Mouse (Mus musculus): ENCODE data around the gene Wwox. TPM values are rescaled to one million over a fixed set of nuclear protein-coding genes. Genes with fewer than 3 reads are reported as not detected.

The Wwox gene
- polyA plus RNA-seq, 1 experiment from 2014 or later, result 6.6 TPM

DNA sequence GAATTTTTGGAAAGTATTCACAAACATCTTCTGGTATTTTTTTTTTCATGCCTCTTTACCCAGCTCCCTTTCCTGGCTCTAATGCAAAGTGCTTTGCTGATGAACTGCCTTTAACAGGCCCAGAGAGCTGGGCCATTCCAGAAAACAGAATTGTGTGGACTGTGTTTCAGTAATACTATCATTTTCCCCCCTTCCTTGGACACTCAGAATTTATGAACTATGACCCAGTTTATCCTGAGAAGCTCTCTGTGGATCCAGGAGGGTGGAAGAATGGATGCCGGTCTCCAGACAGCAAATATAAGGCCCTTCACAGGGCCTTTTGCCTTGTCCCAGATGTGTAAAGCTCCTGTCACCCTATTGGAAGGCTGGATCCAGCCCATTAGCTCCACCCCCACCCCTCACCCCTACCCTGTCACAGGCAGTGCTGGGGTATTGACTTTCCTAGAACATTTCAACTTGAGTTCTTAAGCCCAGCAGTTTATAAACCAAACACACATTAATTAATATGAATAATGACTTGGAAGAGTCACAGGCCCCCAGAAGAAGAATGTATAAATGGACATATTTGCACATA is 332.9 kb downstream of the Wwox start:
- H3K27ac ChIP-seq, result no peak overlapping the region

GRCm38 (mm10) chr8:114773461-114774414 is 334.3 kb downstream of the Wwox start:
- 86% methylated on average over 19 of the region's 23 CpGs for WGBS (ENCODE audit: missing documents)
- Histone ChIP-seq H3K36me3 (ENCODE audit: inconsistent target) (no peaks in the 10 kb centered on the region), H3K79me2 (ENCODE audit: inconsistent target) (no peaks in the 10 kb centered on the region), H3K27ac (no peak overlapping the region), H3K4me3 (ENCODE audit: inconsistent target) (no peak overlapping the region)

More for the DNA sequence above, 332.9 kb downstream of the Wwox start:
- 100% methylated on average over 1 of the region's 1 CpGs for WGBS (ENCODE audit: missing documents)
- no peaks in the 10 kb centered on the region for H3K79me2 ChIP-seq (ENCODE audit: inconsistent target)
- no peak overlapping the region for H3K4me3 ChIP-seq (ENCODE audit: inconsistent target)
- H3K36me3 ChIP-seq (ENCODE audit: inconsistent target), result no peaks in the 10 kb centered on the region

- no peak overlapping the region for H3K4me3 ChIP-seq (ENCODE audit: inconsistent target)
- 95% methylated on average over 6 of the region's 6 CpGs for WGBS (ENCODE audit: missing documents)
- H3K36me3 ChIP-seq (ENCODE audit: inconsistent target), result no peaks in the 10 kb centered on the region
- no peak overlapping the region for H3K27ac ChIP-seq
- H3K79me2 ChIP-seq (ENCODE audit: inconsistent target), result no peaks in the 10 kb centered on the region
These were observed 334.9 kb downstream of the Wwox start for GRCm38 (mm10) chr8:114774415-114774775.

DNA sequence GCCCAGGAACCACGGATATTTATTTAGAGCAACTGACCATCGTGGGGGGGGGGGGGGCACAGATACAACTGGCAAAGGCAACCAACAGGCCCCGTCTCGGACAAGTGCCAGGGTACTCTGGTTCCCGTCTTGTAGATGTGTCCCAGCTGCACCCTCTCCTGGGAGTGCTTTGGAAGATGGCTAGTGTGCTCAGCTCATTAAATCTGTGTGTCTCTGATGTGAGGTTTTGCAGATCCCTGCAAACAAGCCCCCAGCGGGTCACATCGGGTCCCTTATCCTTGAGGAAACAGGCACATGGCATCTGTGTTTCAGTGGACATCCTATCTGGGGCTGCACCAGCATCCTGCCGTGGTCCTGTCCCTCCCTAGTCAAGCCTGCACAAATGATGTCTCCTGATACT is 336.1 kb downstream of the Wwox start:
- no peaks in the 10 kb centered on the region for H3K36me3 ChIP-seq (ENCODE audit: inconsistent target)
- no peaks in the 10 kb centered on the region for H3K79me2 ChIP-seq (ENCODE audit: inconsistent target)
- no peak overlapping the region for H3K27ac ChIP-seq
- H3K4me3 ChIP-seq (ENCODE audit: inconsistent target), result no peak overlapping the region
- WGBS (ENCODE audit: missing documents), result 90% methylated on average over 7 of the region's 8 CpGs

- Histone ChIP-seq H3K36me3 (ENCODE audit: inconsistent target) (no peaks in the 10 kb centered on the region), H3K79me2 (ENCODE audit: inconsistent target) (no peaks in the 10 kb centered on the region), H3K4me3 (ENCODE audit: inconsistent target) (no peak overlapping the region), H3K27ac (no peak overlapping the region)
- 96% methylated on average over 9 of the region's 9 CpGs for WGBS (ENCODE audit: missing documents)
These were observed 337.2 kb downstream of the Wwox start for GRCm38 (mm10) chr8:114776696-114777095.

- 78% methylated on average over 10 of the region's 10 CpGs for WGBS (ENCODE audit: missing documents)
- H3K36me3 ChIP-seq (ENCODE audit: inconsistent target), result no peaks in the 10 kb centered on the region
- no peak overlapping the region for H3K4me3 ChIP-seq (ENCODE audit: inconsistent target)
- H3K27ac ChIP-seq, result no peak overlapping the region
- H3K79me2 ChIP-seq (ENCODE audit: inconsistent target), result no peaks in the 10 kb centered on the region
These were observed 338.0 kb downstream of the Wwox start for GRCm38 (mm10) chr8:114777271-114777980.

DNA sequence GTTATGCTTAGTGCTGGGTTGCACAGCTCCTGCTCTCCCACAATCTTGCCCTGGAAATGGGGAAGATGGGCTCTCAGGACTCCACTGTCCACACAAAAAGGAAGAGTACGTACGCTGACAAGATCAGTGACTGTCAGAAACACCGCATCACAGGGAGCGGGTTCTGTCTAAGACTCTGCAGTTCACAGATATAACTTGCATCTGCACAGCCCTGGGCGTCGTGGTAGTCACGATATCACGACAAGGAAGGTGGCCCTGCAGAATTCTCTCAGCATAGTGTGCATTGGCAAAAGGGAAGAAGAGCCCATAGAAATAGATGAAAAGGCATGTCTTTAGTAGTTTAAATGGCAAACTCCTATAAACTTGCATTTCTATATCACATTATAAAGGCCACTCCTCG is 339.5 kb downstream of the Wwox start:
- H3K27ac ChIP-seq, result no peak overlapping the region
- no peak overlapping the region for H3K4me3 ChIP-seq (ENCODE audit: inconsistent target)
- WGBS (ENCODE audit: missing documents), result 94% methylated on average over 9 of the region's 9 CpGs
- no peaks in the 10 kb centered on the region for H3K79me2 ChIP-seq (ENCODE audit: inconsistent target)
- no peaks in the 10 kb centered on the region for H3K36me3 ChIP-seq (ENCODE audit: inconsistent target)

DNA sequence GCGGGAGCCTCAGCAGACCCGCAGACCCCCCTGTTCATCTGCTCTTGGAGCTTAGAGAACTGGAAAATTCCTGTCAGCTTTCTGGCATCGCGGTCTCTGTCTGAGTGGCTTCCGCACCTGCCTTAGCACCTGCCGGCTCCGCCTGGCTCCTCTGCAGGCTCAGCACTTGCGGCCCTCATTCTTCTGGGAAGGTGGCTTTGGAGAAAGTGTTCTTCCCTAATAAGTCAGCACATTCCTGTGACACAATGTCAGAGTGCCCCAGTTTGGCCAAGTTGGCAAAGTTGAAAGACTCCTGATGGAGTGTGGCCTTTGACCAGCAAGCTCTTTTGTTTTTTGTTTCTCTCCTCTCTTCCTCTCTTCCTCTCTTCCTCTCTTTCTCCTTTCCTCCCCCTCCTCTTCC is 343.9 kb downstream of the Wwox start:
- no peak overlapping the region for H3K27ac ChIP-seq
- no peaks in the 10 kb centered on the region for H3K79me2 ChIP-seq (ENCODE audit: inconsistent target)
- 94% methylated on average over 8 of the region's 8 CpGs for WGBS (ENCODE audit: missing documents)

GRCm38 (mm10) chr8:114785834-114786233 is 346.4 kb downstream of the Wwox start:
- 98% methylated on average over 11 of the region's 11 CpGs for WGBS (ENCODE audit: missing documents)
- no peaks in the 10 kb centered on the region for H3K79me2 ChIP-seq (ENCODE audit: inconsistent target)
- H3K4me3 ChIP-seq (ENCODE audit: inconsistent target), result no peak overlapping the region
- H3K36me3 ChIP-seq (ENCODE audit: inconsistent target), result no peaks in the 10 kb centered on the region
- no peak overlapping the region for H3K27ac ChIP-seq

More for the DNA sequence above, 343.9 kb downstream of the Wwox start:
- Histone ChIP-seq H3K4me3 (ENCODE audit: inconsistent target) (no peak overlapping the region), H3K36me3 (ENCODE audit: inconsistent target) (no peaks in the 10 kb centered on the region)

DNA sequence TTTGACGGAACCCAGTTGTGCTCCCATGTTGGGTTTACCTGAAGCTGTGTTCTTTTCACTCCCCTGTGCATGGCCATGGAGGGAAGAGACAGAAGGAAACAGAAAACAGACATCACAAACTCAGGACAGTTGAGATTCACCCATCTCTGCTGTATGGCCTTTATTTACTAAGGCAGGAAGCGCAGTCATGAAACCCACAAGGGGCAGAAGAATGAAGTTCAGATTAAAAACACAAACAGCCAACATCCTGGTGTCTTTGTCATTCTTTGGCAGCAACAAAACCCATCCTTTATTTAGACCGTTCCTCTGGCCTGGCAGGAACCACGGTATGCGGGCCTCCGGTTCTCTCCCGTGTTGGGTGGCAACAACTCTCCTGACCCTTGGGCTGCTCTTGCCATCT is 350.2 kb downstream of the Wwox start:
- no peak overlapping the region for H3K27ac ChIP-seq
- H3K79me2 ChIP-seq (ENCODE audit: inconsistent target), result no peaks in the 10 kb centered on the region
- H3K4me3 ChIP-seq (ENCODE audit: inconsistent target), result no peak overlapping the region
- WGBS (ENCODE audit: missing documents), result 88% methylated on average over 7 of the region's 7 CpGs
- no peaks in the 10 kb centered on the region for H3K36me3 ChIP-seq (ENCODE audit: inconsistent target)

GRCm38 (mm10) chr8:114790754-114791153 is 351.3 kb downstream of the Wwox start:
- 88% methylated on average over 7 of the region's 7 CpGs for WGBS (ENCODE audit: missing documents)
- H3K36me3 ChIP-seq (ENCODE audit: inconsistent target), result no peaks in the 10 kb centered on the region
- no peak overlapping the region for H3K4me3 ChIP-seq (ENCODE audit: inconsistent target)
- H3K79me2 ChIP-seq (ENCODE audit: inconsistent target), result no peaks in the 10 kb centered on the region
- H3K27ac ChIP-seq, result no peak overlapping the region

- Histone ChIP-seq H3K79me2 (ENCODE audit: inconsistent target) (no peaks in the 10 kb centered on the region), H3K36me3 (ENCODE audit: inconsistent target) (no peaks in the 10 kb centered on the region), H3K4me3 (ENCODE audit: inconsistent target) (no peak overlapping the region), H3K27ac (no peak overlapping the region)
- 95% methylated on average over 9 of the region's 9 CpGs for WGBS (ENCODE audit: missing documents)
These were observed 354.2 kb downstream of the Wwox start for GRCm38 (mm10) chr8:114793682-114794081.

GRCm38 (mm10) chr8:114801428-114802134 is 362.1 kb downstream of the Wwox start:
- 54% methylated on average over 7 of the region's 7 CpGs for WGBS (ENCODE audit: missing documents)
- no peak overlapping the region for H3K27ac ChIP-seq

GRCm38 (mm10) chr8:114803113-114803512 is 363.7 kb downstream of the Wwox start:
- WGBS (ENCODE audit: missing documents), result 54% methylated on average over 4 of the region's 5 CpGs
- Histone ChIP-seq H3K79me2 (ENCODE audit: inconsistent target) (no peaks in the 10 kb centered on the region), H3K27ac (no peak overlapping the region)

More at GRCm38 (mm10) chr8:114801428-114802134, 362.1 kb downstream of the Wwox start:
- no peaks in the 10 kb centered on the region for H3K79me2 ChIP-seq (ENCODE audit: inconsistent target)
- H3K4me3 ChIP-seq (ENCODE audit: inconsistent target), result no peak overlapping the region
- no peaks in the 10 kb centered on the region for H3K36me3 ChIP-seq (ENCODE audit: inconsistent target)

More at GRCm38 (mm10) chr8:114803113-114803512, 363.7 kb downstream of the Wwox start:
- Histone ChIP-seq H3K4me3 (ENCODE audit: inconsistent target) (no peak overlapping the region), H3K36me3 (ENCODE audit: inconsistent target) (no peaks in the 10 kb centered on the region)
